Mouse (Mus musculus): ENCODE data around the gene Mthfr.
"Not testable (repeated sequence)": the region's sequence is repeated elsewhere in the genome, so short reads cannot be mapped to it uniquely, and the experiment has no call there.

The Mthfr gene

GRCm38 (mm10) chr4:148040029-148040830 lies 1.4 kb downstream of the Mthfr start:
- no peak for ATAC-seq (ENCODE audit: low TSS enrichment)

- no peak for ATAC-seq (ENCODE audit: low TSS enrichment)
Measured at GRCm38 (mm10) chr4:148040933-148041610, 2.2 kb downstream of the Mthfr start.

DNA sequence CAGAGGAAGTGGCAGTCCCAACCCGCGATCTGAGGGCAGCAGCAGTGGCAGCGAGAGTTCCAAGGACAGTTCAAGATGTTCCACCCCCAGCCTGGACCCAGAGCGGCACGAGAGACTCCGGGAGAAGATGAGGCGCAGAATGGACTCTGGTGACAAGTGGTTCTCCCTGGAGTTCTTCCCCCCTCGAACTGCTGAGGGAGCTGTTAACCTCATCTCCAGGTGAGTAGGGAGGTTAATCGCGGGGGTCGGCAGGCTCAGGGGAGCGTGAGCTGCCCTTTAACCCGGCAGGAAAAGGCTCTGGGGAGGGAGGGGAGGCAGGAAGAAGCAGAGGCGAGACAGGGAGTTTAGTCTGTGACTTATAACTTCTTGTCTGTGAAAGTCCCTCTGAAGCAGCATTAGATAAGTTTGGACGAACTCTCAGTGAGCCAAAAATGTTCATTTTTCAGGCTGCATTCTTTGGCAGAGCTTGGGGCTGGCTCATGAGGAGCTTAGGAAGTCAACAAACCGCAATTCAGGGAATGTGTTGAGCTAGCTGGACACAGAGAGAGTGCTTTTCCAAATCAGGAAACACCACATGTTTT lies 2.8 kb downstream of the Mthfr start:
- ATAC-seq (ENCODE audit: low TSS enrichment): peak; percentile 11; the same call in 1 of the 2 replicates

GRCm38 (mm10) chr4:148043327-148043726 lies 4.5 kb downstream of the Mthfr start:
- not testable (repeated sequence) for ATAC-seq (ENCODE audit: low TSS enrichment)

- ATAC-seq (ENCODE audit: low TSS enrichment): no peak
Measured at GRCm38 (mm10) chr4:148044113-148044512, 5.2 kb downstream of the Mthfr start.

DNA sequence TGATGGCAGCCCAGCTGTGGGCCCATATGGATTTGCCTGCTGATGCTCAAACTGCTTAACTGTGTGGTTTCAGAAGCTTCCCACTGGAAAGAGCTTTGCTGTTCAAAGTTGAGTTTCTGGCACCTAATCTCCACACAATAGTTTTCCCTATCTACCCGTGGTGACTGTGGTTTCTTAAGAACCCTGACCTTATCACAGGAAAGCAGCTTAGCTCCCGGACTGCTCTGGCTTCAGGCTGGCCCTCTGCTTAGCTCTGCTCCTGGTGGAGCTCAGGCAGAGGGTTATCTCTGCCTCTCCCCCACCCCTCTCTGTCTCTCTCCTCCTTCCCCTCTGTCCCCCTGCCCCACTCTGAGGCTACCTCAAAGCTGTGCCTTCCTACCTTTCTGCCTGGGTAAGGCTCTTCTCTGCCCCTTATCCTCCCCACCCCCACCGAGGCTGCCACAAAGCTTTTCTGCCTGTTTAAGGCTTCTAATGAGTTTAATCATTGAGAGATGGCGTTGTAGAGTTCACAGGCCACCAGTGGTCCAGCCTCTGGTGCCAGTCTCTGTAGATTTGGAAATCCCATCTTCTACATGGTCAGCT lies 7.7 kb downstream of the Mthfr start:
- ATAC-seq (ENCODE audit: low TSS enrichment): no peak

DNA sequence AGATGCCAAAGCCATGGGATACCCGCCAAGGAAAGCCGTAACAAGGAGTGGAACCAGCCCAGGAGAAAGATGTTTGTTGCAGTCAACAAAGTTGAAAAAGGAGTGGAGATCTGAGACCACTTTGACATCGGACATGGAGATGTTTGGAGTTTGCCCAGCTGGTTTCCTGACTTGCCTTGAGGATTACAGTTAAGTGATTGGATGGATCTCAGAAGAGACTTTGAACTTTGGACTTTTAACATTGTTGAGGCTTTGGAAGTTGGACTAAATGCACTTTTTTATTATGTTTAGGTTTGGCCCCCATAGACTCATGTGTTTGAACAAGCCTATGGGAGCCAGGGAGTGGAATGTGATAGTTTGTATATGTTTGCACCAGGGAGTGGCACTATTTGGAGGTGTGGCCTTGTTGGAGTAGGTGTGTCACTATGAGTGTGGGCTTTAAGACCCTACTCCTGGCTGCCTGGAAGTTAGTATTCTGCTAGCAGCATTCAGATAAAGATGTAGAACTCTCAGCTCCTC lies 11.6 kb downstream of the Mthfr start:
- ATAC-seq (ENCODE audit: low TSS enrichment): not testable (repeated sequence)

- no peak for ATAC-seq (ENCODE audit: low TSS enrichment)
Measured at GRCm38 (mm10) chr4:148051046-148051776, 12.3 kb downstream of the Mthfr start.

GRCm38 (mm10) chr4:148051886-148052285 lies 13.0 kb downstream of the Mthfr start:
- no peak for ATAC-seq (ENCODE audit: low TSS enrichment)

DNA sequence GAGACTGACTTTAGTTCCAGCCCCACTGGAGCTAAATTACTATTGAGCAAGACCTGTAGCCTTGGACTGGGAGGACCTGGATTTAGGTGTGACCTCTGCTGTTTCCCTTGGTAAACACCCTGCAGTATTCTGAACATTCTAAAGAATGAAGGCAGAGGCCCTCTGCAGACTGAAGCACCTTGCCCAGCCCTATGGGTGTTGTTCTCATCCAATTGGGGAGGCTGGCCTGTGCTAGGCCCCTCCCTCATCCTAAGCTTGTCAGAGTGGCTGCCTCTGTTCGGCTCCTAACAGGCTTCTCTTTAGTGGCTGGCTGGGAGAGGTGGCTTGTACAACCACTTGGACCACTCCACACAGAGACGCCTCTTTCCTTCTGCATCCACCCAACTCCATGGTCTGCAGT lies 14.1 kb downstream of the Mthfr start:
- peak; percentile 29; the same call in 1 of the 2 replicates for ATAC-seq (ENCODE audit: low TSS enrichment)

DNA sequence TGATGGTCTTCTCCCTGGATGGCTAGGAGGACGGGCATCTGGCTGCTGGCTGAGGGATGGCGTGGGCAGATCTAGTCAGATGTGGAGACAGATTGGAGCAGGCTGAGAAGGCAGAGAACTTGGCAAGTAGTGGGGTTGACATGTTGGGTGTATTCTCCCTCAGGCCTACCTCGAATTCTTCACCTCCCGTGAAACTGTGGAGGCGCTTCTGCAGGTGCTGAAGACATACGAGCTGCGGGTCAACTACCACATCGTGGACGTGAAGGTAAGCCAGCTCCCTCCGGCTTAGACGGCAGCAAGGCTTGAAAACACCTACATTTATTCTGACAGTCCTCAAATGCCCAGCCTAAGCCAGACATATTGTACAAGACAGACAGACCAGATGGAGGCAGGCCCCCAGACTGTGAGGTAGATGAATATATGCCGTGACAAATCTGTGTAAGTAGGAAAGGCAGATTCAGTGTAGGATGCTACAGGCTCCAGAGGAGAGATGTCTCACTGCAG lies 14.6 kb downstream of the Mthfr start:
- peak; percentile 81 for ATAC-seq (ENCODE audit: low TSS enrichment)

DNA sequence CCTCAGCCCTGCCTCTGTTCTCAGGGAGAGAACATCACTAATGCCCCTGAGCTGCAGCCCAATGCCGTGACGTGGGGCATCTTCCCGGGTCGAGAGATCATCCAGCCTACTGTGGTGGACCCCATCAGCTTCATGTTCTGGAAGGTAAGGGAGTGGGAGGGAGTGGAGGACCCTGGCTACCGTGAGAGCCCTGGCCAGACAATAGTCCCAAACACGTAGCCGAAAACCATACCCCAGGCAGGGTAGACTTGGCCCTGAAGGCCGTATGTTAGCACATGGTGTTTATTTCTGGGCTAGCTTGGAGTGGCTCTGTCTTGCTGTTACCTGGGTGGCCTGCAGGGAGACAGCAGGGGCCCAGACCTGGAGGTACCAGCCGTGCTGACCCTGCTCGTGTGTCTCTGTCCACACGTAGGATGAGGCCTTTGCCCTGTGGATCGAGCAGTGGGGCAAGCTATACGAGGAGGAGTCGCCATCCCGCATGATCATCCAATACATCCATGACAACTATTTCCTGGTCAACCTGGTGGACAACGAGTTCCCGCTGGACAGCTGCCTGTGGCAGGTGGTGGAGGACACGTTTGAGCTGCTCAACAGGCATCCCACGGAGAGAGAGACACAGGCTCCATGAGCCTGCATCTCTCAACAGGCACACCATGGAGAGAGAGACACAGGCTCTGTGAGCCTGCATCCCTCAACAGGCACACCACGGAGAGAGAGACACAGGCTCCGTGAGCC lies 16.3 kb downstream of the Mthfr start:
- no peak for ATAC-seq (ENCODE audit: low TSS enrichment)

- no peak for ATAC-seq (ENCODE audit: low TSS enrichment)
Measured at GRCm38 (mm10) chr4:148056246-148056645, 17.4 kb downstream of the Mthfr start.

GRCm38 (mm10) chr4:148056801-148057200 lies 17.9 kb downstream of the Mthfr start:
- ATAC-seq (ENCODE audit: low TSS enrichment): no peak

GRCm38 (mm10) chr4:148057661-148058209 lies 18.9 kb downstream of the Mthfr start:
- no peak for ATAC-seq (ENCODE audit: low TSS enrichment)

- ATAC-seq (ENCODE audit: low TSS enrichment): no peak
Measured at GRCm38 (mm10) chr4:148058218-148058819, 19.4 kb downstream of the Mthfr start.

- ATAC-seq (ENCODE audit: low TSS enrichment): peak; percentile 36; the same call in 1 of the 2 replicates
Measured at GRCm38 (mm10) chr4:148058993-148059392, 20.1 kb downstream of the Mthfr start.

GRCm38 (mm10) chr4:148060120-148061085 lies 21.5 kb downstream of the Mthfr start:
- ATAC-seq (ENCODE audit: low TSS enrichment): no peak

GRCm38 (mm10) chr4:148061086-148061480 lies 22.2 kb downstream of the Mthfr start:
- ATAC-seq (ENCODE audit: low TSS enrichment): no peak
